Mouse (Mus musculus) embryonic facial prominence, embryonic 11.5 days (tissue): Measurements from ENCODE around the gene Phlda1. TPM values are rescaled to one million over a fixed set of nuclear protein-coding genes. Genes with fewer than 3 reads are reported as not detected.

Experiments used
- ATAC-seq: fragments of 200-750 bp; cut with Nextera tagmentation; replicated peaks from 2 replicates; pipeline ENCODE4 v1.8.0; 2017; ENCODE audit warnings: low read depth; ENCODE audit not compliant: insufficient number of reproducible peaks, low FRiP score, low TSS enrichment
- DNase-seq: peaks from one replicate; pipeline ENCODE4 v3.0.0-alpha.2; 2015; ENCODE audit warnings: low spot score
- H3K27ac ChIP-seq: fragments of 300-500 bp; sonication (generic); replicated peaks from 2 replicates; pipeline ENCODE4 v1.5.1; 2014; ENCODE audit warnings: mild to moderate bottlenecking, low read depth, low read length, control low read depth
- H3K27me3 ChIP-seq: fragments of 300-500 bp; sonication (generic); 2 replicates; pipeline ENCODE4 v1.6.1; 2014; ENCODE audit warnings: mild to moderate bottlenecking, low read length, moderate library complexity, mixed read lengths; ENCODE audit not compliant: control insufficient read depth, insufficient read depth
- H3K36me3 ChIP-seq: fragments of 300-500 bp; sonication (generic); replicated peaks from 2 replicates; pipeline ENCODE4 v1.6.1; 2014; ENCODE audit warnings: low read depth, mild to moderate bottlenecking, low read length, moderate library complexity, mixed read lengths; ENCODE audit not compliant: control insufficient read depth, insufficient read depth
- H3K4me1 ChIP-seq: fragments of 300-500 bp; sonication (generic); 2 replicates; pipeline ENCODE4 v1.6.1; 2014; ENCODE audit warnings: low read length, mixed read lengths; ENCODE audit not compliant: control insufficient read depth, insufficient read depth
- H3K4me2 ChIP-seq: fragments of 300-500 bp; sonication (generic); 2 replicates; pipeline ENCODE4 v1.6.1; 2014; ENCODE audit warnings: low read depth, mild to moderate bottlenecking, control low read depth, low read length, moderate library complexity
- H3K4me3 ChIP-seq: fragments of 300-500 bp; sonication (generic); 2 replicates; pipeline ENCODE4 v1.5.1; 2014; ENCODE audit warnings: low read depth, low read length, control low read depth
- H3K9ac ChIP-seq: fragments of 300-500 bp; sonication (generic); replicated peaks from 2 replicates; pipeline ENCODE4 v1.6.1; 2014; ENCODE audit warnings: mild to moderate bottlenecking, control low read depth, low read length
- H3K9me3 ChIP-seq: fragments of 300-500 bp; sonication (generic); replicated peaks from 2 replicates; pipeline ENCODE4 v1.6.1; 2016; ENCODE audit warnings: mild to moderate bottlenecking, low read length, inconsistent platforms, mixed read lengths; ENCODE audit not compliant: control insufficient read depth
- WGBS: fragments of 180-500 bp; shearing (Covaris S2); extraction: QIAGEN DNeasy Blood & Tissue Kit; methylation state at CpG from one replicate; pipeline ENCODE4 v1.1.7; 2014; 5-methylcytosine and 5-hydroxymethylcytosine counted together
- polyA plus RNA-seq: library from polyadenylated mRNA; unstranded; fragments of >200 nt; fragmentation: Nextera tagmentation; extraction: Ambion mirVana; gene quantifications from 2 replicates; pipeline ENCODE4 v1.2.1, GENCODE M21; 2014

Phlda1 gene
- polyA plus RNA-seq, result 25.6 and 26.9 TPM in 2 replicates

- no peaks in the 10 kb centered on the region; the same call in 1 of the 2 replicates for H3K4me1 ChIP-seq
- under 1% methylated on average over 64 of the region's 94 CpGs for WGBS
- peak within 1 kb of the TSS; percentile 63 for H3K4me3 ChIP-seq
- peak within 1 kb of the TSS; percentile 56 for H3K4me2 ChIP-seq
- H3K27ac ChIP-seq, result peak within 1 kb of the TSS; percentile 91
- peak within 1 kb of the TSS; percentile 93 for H3K9ac ChIP-seq
- no peaks in the 10 kb centered on the region for H3K27me3 ChIP-seq
- DNase-seq (peak; percentile 92), ATAC-seq (peak; percentile 87)
- no peaks in the 10 kb centered on the region for H3K36me3 ChIP-seq
- H3K9me3 ChIP-seq, result no peaks in the 10 kb centered on the region
Observed at GRCm38 (mm10) chr10:111506101-111506925, at the start of gene Phlda1. Phlda1 (plus strand) TSS chr10:111506286.

GRCm38 (mm10) chr10:111458088-111458487 lies 48.0 kb upstream of the Phlda1 start:
- 52% methylated on average over 7 of the region's 7 CpGs for WGBS
- H3K27ac ChIP-seq, result no peak overlapping the region

GRCm38 (mm10) chr10:111459040-111459439 lies 47.0 kb upstream of the Phlda1 start:
- H3K9ac ChIP-seq, result no peak overlapping the region
- H3K4me1 ChIP-seq, result no peaks in the 10 kb centered on the region
- ATAC-seq, result no peak
- no peaks in the 10 kb centered on the region for H3K27me3 ChIP-seq
- no peaks in the 10 kb centered on the region for H3K36me3 ChIP-seq
- H3K9me3 ChIP-seq, result no peaks in the 10 kb centered on the region
- H3K4me3 ChIP-seq, result no peak overlapping the region
- DNase-seq, result no peak
- 83% methylated on average over 9 of the region's 9 CpGs for WGBS
- no peak overlapping the region for H3K27ac ChIP-seq
- H3K4me2 ChIP-seq, result no peak overlapping the region

More at GRCm38 (mm10) chr10:111458088-111458487, 48.0 kb upstream of the Phlda1 start:
- no peak overlapping the region for H3K4me2 ChIP-seq
- no peaks in the 10 kb centered on the region for H3K27me3 ChIP-seq
- H3K4me1 ChIP-seq, result no peaks in the 10 kb centered on the region
- DNase-seq, result no peak
- no peak overlapping the region for H3K4me3 ChIP-seq
- H3K36me3 ChIP-seq, result no peaks in the 10 kb centered on the region
- no peak for ATAC-seq
- H3K9me3 ChIP-seq, result no peaks in the 10 kb centered on the region
- no peak overlapping the region for H3K9ac ChIP-seq

- no peak overlapping the region for H3K4me3 ChIP-seq
- no peak overlapping the region for H3K4me2 ChIP-seq
- no peak for ATAC-seq
- no peaks in the 10 kb centered on the region for H3K4me1 ChIP-seq
- H3K27ac ChIP-seq, result no peak overlapping the region
- no peak for DNase-seq
- no peaks in the 10 kb centered on the region for H3K27me3 ChIP-seq
- WGBS, result 87% methylated on average over 3 of the region's 3 CpGs
- H3K9me3 ChIP-seq, result no peaks in the 10 kb centered on the region
- H3K9ac ChIP-seq, result no peak overlapping the region
- no peaks in the 10 kb centered on the region for H3K36me3 ChIP-seq
Observed at GRCm38 (mm10) chr10:111459874-111460273, 46.2 kb upstream of the Phlda1 start.

GRCm38 (mm10) chr10:111460381-111460780 lies 45.7 kb upstream of the Phlda1 start:
- Histone ChIP-seq H3K27me3 (no peaks in the 10 kb centered on the region), H3K27ac (no peak overlapping the region), H3K9ac (no peak overlapping the region), H3K36me3 (no peaks in the 10 kb centered on the region), H3K4me2 (no peak overlapping the region), H3K4me1 (no peaks in the 10 kb centered on the region), H3K9me3 (no peaks in the 10 kb centered on the region), H3K4me3 (no peak overlapping the region)
- WGBS, result 18% methylated on average over 4 of the region's 4 CpGs
- DNase-seq (peak; percentile 21), ATAC-seq (no peak)

- Histone ChIP-seq H3K27me3 (no peaks in the 10 kb centered on the region), H3K4me3 (no peak overlapping the region), H3K36me3 (no peaks in the 10 kb centered on the region), H3K4me2 (no peak overlapping the region), H3K4me1 (no peaks in the 10 kb centered on the region), H3K9ac (no peak overlapping the region), H3K9me3 (no peaks in the 10 kb centered on the region), H3K27ac (no peak overlapping the region)
- WGBS, result 78% methylated on average over 1 of the region's 1 CpGs
- DNase-seq (no peak), ATAC-seq (no peak)
Observed at GRCm38 (mm10) chr10:111464833-111465232, 41.3 kb upstream of the Phlda1 start.

- H3K4me1 ChIP-seq, result no peaks in the 10 kb centered on the region
- DNase-seq, result no peak
- no peak overlapping the region for H3K9ac ChIP-seq
- no peak overlapping the region for H3K27ac ChIP-seq
- H3K9me3 ChIP-seq, result no peaks in the 10 kb centered on the region
- H3K27me3 ChIP-seq, result no peaks in the 10 kb centered on the region
- 39% methylated on average over 2 of the region's 2 CpGs for WGBS
- H3K4me2 ChIP-seq, result no peak overlapping the region
- no peak overlapping the region for H3K4me3 ChIP-seq
- H3K36me3 ChIP-seq, result no peaks in the 10 kb centered on the region
- ATAC-seq, result no peak
Observed at GRCm38 (mm10) chr10:111465409-111465808, 40.7 kb upstream of the Phlda1 start.

GRCm38 (mm10) chr10:111471166-111471565 lies 34.9 kb upstream of the Phlda1 start:
- 85% methylated on average over 9 of the region's 9 CpGs for WGBS
- no peaks in the 10 kb centered on the region for H3K27me3 ChIP-seq

More at GRCm38 (mm10) chr10:111471166-111471565, 34.9 kb upstream of the Phlda1 start:
- no peak for DNase-seq
- H3K9me3 ChIP-seq, result no peaks in the 10 kb centered on the region
- no peaks in the 10 kb centered on the region; the same call in 1 of the 2 replicates for H3K4me1 ChIP-seq
- no peak overlapping the region for H3K9ac ChIP-seq
- H3K27ac ChIP-seq, result no peak overlapping the region
- no peak overlapping the region for H3K4me3 ChIP-seq
- no peaks in the 10 kb centered on the region for H3K36me3 ChIP-seq
- ATAC-seq, result no peak
- no peak overlapping the region for H3K4me2 ChIP-seq
